Mouse (Mus musculus) activated CD4-positive, CD25-positive, alpha-beta regulatory T cell, adult 4 months (primary cell): ENCODE results near the gene Dlg2. TPM values are rescaled to one million over a fixed set of nuclear protein-coding genes. Genes with fewer than 3 reads are reported as not detected.

Experiments
- ATAC-seq: one replicate; pipeline ENCODE4 v1.8.0; 2017
- polyA plus RNA-seq, 2 experiments: library from polyadenylated mRNA; unstranded; fragments of 100-300 nt; shearing (Covaris generic); gene quantifications; one replicate each; pipeline ENCODE4 v1.2.1; 2017

Gene Dlg2
- polyA plus RNA-seq, 2 experiments from 2014 or later: 1.5 TPM; not detected in 1

DNA sequence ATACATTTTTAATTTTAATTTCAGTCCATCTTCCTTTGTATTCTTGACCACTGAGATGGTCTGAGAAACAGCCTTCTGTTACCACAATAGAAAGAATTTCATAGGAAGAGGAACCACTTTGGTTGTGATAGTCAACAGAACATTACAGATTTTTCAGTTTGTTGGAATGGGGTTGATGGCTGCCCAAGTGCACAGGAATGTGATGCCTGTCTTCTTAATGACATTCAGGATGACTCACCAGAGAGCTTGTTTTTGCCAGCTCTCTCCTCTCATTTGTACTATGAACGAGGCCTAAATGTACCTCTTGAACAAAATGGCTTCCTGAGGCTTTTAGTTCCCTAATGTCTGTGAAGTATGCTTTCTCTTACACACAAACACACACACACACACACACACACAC, 1107.1 kb downstream of the Dlg2 start:
- no peak for ATAC-seq

GRCm38 (mm10) chr7:91591261-91592170, 1115.0 kb downstream of the Dlg2 start:
- ATAC-seq: no peak

DNA sequence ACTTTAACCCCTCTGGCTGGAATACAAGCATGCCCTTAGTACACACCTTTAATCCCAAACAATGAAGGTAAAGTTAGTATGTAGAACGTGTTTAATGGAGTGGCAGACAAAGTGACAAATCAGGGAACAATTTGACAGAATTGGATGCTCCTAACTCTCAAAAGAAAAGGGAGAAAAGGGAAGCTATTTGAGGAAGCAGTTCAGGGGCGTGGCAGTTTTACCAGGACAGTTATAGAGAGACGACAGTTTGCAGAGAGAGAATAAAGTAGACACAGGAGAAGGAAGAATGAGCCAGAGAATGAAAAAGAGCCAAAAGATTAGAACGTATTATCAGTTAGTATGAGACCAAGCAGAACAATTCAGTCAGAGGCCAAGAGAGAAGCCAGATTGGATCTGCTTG, 1122.1 kb downstream of the Dlg2 start:
- no peak for ATAC-seq

DNA sequence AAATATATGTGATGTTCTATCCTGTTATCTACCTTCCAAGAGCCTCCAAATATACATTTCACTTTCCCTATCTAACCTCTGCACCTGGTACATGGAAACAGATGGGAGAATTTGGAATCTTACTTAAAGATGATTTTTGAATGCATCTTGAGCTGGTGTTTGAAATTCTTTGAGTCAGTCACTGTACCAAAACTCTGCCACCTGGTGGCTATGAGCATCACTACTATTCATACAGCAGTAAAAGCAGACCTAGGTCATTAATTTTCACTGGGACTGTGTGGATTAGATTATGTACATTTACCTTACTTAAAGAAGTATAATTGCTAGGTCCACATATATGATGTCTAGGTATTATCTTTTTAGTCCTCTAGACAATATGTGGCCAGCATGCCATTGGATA, 1124.8 kb downstream of the Dlg2 start:
- no peak for ATAC-seq

GRCm38 (mm10) chr7:91603561-91603960, 1127.1 kb downstream of the Dlg2 start:
- ATAC-seq: no peak

- no peak for ATAC-seq
Measured at GRCm38 (mm10) chr7:91653033-91653432, 1176.6 kb downstream of the Dlg2 start.

GRCm38 (mm10) chr7:91659498-91659897, 1183.0 kb downstream of the Dlg2 start:
- no peak for ATAC-seq

DNA sequence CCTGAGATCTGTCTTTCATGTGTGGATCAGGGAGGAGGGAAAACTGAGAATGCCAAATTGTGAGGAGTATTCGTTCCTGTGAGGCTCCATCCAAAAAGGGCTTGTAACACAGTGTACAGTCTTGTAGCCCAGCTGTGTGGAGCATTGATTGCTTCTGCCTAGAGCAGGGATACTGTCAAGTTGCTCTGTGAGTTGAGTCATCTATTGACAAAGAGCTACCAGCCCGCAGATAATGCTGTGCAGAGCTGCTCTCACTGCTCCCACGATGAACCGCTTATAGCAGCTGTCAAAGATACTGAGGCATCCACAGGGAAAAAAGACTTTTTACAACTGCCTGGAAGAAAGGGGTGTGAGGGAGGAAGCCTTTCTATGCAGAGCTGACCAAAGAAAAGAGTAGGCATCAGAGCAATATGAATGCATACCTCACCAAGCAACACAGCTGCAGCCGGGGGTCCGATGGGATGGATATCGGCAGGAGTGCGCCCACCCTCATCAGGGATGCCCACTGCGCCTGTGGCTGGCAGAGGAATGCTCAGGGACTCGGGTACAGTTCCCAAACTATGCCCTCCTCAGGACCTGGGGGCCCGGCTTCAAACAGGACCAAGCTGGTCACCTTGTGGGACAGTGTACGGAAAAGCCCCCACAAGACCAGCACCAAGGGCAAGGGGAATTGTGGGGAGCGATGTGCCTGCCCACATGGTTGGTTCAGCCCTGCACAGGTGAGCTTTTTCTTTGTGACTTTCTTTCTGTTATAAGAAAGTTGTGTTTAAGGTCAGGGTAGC, 1196.0 kb downstream of the Dlg2 start:
- ATAC-seq: no peak

- no peak for ATAC-seq
Measured at GRCm38 (mm10) chr7:91674401-91674800, 1197.9 kb downstream of the Dlg2 start.

DNA sequence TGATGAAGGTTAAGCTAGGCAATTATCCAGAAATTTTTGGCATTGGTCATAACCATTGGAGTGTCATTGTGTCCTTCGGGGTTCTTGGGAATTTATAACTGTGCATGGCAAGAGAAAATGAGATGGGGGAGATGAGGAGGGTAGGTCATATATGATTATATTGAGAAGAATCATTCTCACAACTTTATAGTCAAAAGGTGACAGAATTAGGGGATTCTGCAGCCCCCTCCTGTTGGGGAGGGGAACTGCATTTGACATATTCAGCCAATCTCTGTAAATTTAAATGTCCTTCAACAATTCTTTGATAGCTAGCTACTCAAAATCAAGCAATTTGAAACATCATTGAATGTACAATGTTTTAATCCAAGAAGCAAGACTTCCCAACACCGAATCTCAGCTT, 1201.5 kb downstream of the Dlg2 start:
- ATAC-seq: no peak

DNA sequence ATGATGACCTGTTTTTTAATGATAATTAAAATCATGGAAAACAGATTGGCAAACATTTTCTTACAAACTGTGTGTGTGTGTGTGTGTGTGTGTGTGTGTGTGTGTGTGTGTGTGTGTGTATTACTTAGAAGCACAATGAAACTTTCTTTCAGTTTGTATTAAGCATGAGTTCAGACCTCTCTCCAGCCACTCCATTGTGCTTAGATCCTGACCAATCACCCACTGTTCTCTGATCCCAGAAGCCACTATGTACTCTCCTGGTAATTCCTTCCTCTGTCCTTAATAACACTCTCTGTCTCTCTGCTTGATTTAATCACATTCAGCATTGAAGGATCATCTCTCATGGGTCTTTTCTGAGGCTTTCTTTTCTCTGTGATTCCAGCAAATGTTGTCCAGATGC, 1211.5 kb downstream of the Dlg2 start:
- no peak for ATAC-seq

GRCm38 (mm10) chr7:91689829-91690228, 1213.4 kb downstream of the Dlg2 start:
- no peak for ATAC-seq

DNA sequence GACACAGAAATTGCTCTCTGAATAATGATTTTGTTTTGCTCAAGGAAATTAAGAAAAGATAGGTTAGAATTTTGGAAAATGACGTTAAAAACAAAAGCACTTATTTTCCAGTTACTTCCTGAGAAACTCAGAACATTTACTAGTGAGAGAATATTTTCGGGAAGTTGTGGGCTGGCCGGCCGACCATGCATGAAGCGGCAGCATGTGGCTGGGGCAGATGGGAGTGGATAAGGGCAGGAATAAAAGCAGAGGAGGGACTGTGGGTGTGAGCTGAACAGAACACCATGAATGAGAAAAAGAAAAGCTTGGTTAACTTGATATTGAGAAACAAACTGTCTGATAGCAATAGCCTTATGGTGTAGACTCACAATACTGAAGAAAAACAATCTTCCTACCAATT, 1233.4 kb downstream of the Dlg2 start:
- ATAC-seq: no peak

DNA sequence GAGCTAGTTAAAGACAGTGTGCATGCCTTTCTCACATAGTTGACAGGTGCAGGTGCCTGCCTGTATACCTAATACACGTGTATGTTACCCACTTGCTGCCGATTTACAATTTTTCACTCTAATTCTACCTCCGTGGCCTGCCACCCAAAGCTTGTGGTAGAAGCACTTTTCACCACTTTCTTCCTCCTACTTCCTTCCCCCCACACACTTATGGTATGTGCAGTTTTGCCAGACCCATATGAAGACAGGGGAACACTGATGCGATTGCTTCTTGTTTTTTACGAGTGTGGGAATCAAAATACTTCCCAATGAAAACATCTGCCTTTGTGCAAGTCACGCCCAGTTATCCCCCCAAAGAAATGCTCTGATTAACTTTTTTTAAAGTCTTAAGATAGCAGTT, 1234.7 kb downstream of the Dlg2 start:
- no peak for ATAC-seq

GRCm38 (mm10) chr7:91715776-91716175, 1239.3 kb downstream of the Dlg2 start:
- ATAC-seq: no peak

- no peak for ATAC-seq
Measured at GRCm38 (mm10) chr7:91716696-91717095, 1240.2 kb downstream of the Dlg2 start.

- no peak for ATAC-seq
Measured at GRCm38 (mm10) chr7:91720318-91720717, 1243.8 kb downstream of the Dlg2 start.

DNA sequence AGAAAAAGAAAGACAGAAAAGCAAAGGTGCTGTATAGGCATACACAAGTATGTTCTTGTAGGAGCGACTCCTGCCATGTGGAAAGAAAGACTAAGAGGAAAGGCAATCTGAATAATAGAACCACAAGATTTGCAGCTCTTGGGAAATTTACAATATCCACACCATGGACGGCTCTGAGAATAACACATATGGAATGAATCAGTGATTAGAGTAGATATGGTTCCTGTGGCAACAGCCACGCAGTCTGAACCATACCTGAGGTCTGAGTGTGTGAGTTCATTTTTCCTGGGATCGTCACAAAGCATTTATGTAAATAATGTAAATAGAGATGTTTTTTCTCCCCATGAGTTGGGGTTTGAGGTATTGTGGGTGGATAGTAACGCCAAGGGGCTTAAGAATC, 1247.9 kb downstream of the Dlg2 start:
- no peak for ATAC-seq

- ATAC-seq: no peak
Measured at GRCm38 (mm10) chr7:91740748-91741147, 1264.3 kb downstream of the Dlg2 start.

DNA sequence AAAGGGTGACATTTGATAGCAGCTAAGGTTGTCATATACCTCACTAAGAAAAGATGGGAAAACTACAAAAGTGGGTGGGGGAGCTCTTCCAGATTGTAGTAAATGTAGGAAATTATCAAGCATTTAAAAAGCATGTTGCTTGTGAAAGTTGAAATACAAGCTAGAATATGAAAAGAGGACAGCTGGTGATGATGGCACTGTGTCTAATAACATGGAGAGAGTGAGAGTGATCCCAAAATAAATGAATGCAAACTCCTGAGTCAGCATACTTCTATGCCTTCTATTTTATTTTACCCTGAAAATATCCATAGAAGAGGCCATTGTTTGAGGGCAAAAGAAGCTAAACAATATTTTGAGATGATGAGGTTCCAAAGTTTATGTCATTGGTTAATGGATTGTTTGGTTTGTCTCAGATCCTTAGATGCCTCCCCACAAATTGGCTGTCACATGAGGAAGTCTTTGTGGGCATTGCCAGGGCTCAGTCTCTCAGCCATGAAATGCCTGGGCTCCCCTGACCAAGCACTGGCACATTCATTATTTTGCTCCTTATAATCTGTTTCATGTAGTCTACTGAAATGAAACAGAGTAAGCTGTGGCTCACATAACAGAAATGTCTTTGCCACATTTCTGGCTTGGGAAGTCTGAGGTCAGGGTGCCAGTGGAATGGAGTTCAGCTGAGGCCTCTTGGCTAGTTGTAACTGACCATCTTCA, 1276.8 kb downstream of the Dlg2 start:
- no peak for ATAC-seq

- ATAC-seq: no peak
Measured at GRCm38 (mm10) chr7:91767648-91768047, 1291.2 kb downstream of the Dlg2 start.

- no peak for ATAC-seq
Measured at GRCm38 (mm10) chr7:91778673-91779072, 1302.2 kb downstream of the Dlg2 start.

- no peak for ATAC-seq
Measured at GRCm38 (mm10) chr7:91784617-91785016, 1308.1 kb downstream of the Dlg2 start.
